Mouse (Mus musculus) Patski (cell line): ENCODE measurements around the gene Pdcd7. TPM values are rescaled to one million over a fixed set of nuclear protein-coding genes. Genes with fewer than 3 reads are reported as not detected.

Experiments
- ATAC-seq: fragments of 100-300 bp; one replicate; pipeline ENCODE4 v1.8.0; 2021
- CTCF ChIA-PET: fragments of 350-600 bp; sonication (Branson Sonifier 250); formaldehyde crosslinking; loops from one replicate; lab custom pipeline; 2022; ENCODE audit warnings: inconsistent platforms; lab: Charles Lee
- POLR2A ChIA-PET: fragments of 350-600 bp; sonication (Branson Sonifier 250); formaldehyde crosslinking; loops from one replicate; lab custom pipeline; 2022; ENCODE audit warnings: antibody characterized with exemption, inconsistent platforms; lab: Charles Lee
- DNase-seq: peaks from one replicate; pipeline ENCODE4 v3.0.0-alpha.2; 2011; ENCODE audit warnings: low read depth, low spot score
- H3K27me3 ChIP-seq: fragments of 371-371 bp; one replicate; pipeline ENCODE4 v1.5.1; 2021
- CTCF ChIP-seq: fragments of 100-300 bp; IDR thresholded peaks from one replicate; pipeline ENCODE4 v1.5.1; 2021
- in situ Hi-C: fragments of 300-500 bp; cut with MboI; formaldehyde crosslinking; loops from 3 replicates; pipeline ENCODE4 v1.11.1; 2018; ENCODE audit warnings: low pct_unique_long_range_greater_than_20kb, mixed read lengths
- polyA plus RNA-seq: library from polyadenylated mRNA; unstranded; gene quantifications from one replicate; pipeline ENCODE4 v1.2.3, GENCODE M21; 2021

Pdcd7 gene
- polyA plus RNA-seq, 1 experiment from 2014 or later = 16.7 TPM

- ChIA-PET CTCF (no interaction called here), POLR2A (no interaction called here)
- no peak for DNase-seq
- in situ Hi-C loops = no loop called here
- TF ChIP-seq CTCF = no peak
- no peaks in the 10 kb centered on the region for H3K27me3 ChIP-seq
- ATAC-seq = no peak
Observed at GRCm38 (mm10) chr9:65381017-65381590, 35.2 kb downstream of the Pdcd7 start.

- ATAC-seq = no peak
- CTCF ChIA-PET = interaction anchor here (0.6 to 2.9 kb wide), 4 partner anchors 8 to 223 kb away, joined by 3 to 12 read pairs (median 5); no protein-coding TSS in a partner anchor
- no peaks in the 10 kb centered on the region for H3K27me3 ChIP-seq
- POLR2A ChIA-PET = no interaction called here
- in situ Hi-C loops = no loop called here
- DNase-seq = no peak
- TF ChIP-seq CTCF = no peak
Observed at GRCm38 (mm10) chr9:65382031-65382750, 36.3 kb downstream of the Pdcd7 start.

- no peaks in the 10 kb centered on the region for H3K27me3 ChIP-seq
- ChIA-PET CTCF (interaction anchor here (0.6 to 2.9 kb wide), 4 partner anchors 9 to 222 kb away, joined by 3 to 12 read pairs (median 5); no protein-coding TSS in a partner anchor), POLR2A (no interaction called here)
- TF ChIP-seq CTCF = no peak
- in situ Hi-C loops = no loop called here
- ATAC-seq = no peak
- DNase-seq = no peak
Observed at GRCm38 (mm10) chr9:65382751-65383097, 36.8 kb downstream of the Pdcd7 start.

GRCm38 (mm10) chr9:65384276-65384675, 38.4 kb downstream of the Pdcd7 start:
- no peaks in the 10 kb centered on the region for H3K27me3 ChIP-seq
- ATAC-seq = no peak
- CTCF ChIA-PET = interaction anchor here (1.1 to 2.9 kb wide), 2 partner anchors 10 to 51 kb away, joined by 3 to 12 read pairs; partner anchors contain the start of gene Mtfmt
- in situ Hi-C loops = no loop called here
- TF ChIP-seq CTCF = no peak
- DNase-seq = no peak
- POLR2A ChIA-PET = no interaction called here

- TF ChIP-seq CTCF = no peak
- ChIA-PET CTCF (no interaction called here), POLR2A (no interaction called here)
- in situ Hi-C loops = no loop called here
- DNase-seq = no peak
- H3K27me3 ChIP-seq = no peaks in the 10 kb centered on the region
- no peak for ATAC-seq
Observed at GRCm38 (mm10) chr9:65386373-65387140, 40.7 kb downstream of the Pdcd7 start.

- in situ Hi-C loops = loop anchor here (5.0 kb wide), 1 partner anchor 36 kb away; no protein-coding TSS in a partner anchor
- POLR2A ChIA-PET = no interaction called here
- H3K27me3 ChIP-seq = no peaks in the 10 kb centered on the region
- CTCF ChIA-PET = interaction anchor here (1.7 kb wide), 1 partner anchor 41 kb away, joined by 6 read pairs; no protein-coding TSS in a partner anchor
- DNase-seq (no peak), ATAC-seq (no peak)
- TF ChIP-seq CTCF = no peak
Observed at GRCm38 (mm10) chr9:65390752-65391612, 45.1 kb downstream of the Pdcd7 start.

- ATAC-seq (no peak), DNase-seq (no peak)
- ChIA-PET CTCF (no interaction called here), POLR2A (no interaction called here)
- in situ Hi-C loops = loop anchor here (5.0 kb wide), 1 partner anchor 36 kb away; no protein-coding TSS in a partner anchor
- H3K27me3 ChIP-seq = no peaks in the 10 kb centered on the region
- TF ChIP-seq CTCF = no peak
Observed at GRCm38 (mm10) chr9:65391613-65391964, 45.7 kb downstream of the Pdcd7 start, which contains the start of gene Kbtbd13. Kbtbd13 (minus strand) TSS chr9:65391652.

- no peak for DNase-seq
- POLR2A ChIA-PET = no interaction called here
- TF ChIP-seq CTCF = peak; percentile 87
- in situ Hi-C loops = loop anchor here (5.0 kb wide), 1 partner anchor 34 kb away; no protein-coding TSS in a partner anchor
- no peak for ATAC-seq
- no peaks in the 10 kb centered on the region for H3K27me3 ChIP-seq
- CTCF ChIA-PET = interaction anchor here (1.0 to 3.4 kb wide), 5 partner anchors 10 to 40 kb away, joined by 3 to 13 read pairs (median 4); no protein-coding TSS in a partner anchor
Observed at GRCm38 (mm10) chr9:65392638-65393364, 46.9 kb downstream of the Pdcd7 start.

- ATAC-seq = no peak
- DNase-seq = no peak
- TF ChIP-seq CTCF = no peak
- no peaks in the 10 kb centered on the region for H3K27me3 ChIP-seq
- POLR2A ChIA-PET = no interaction called here
- in situ Hi-C loops = loop anchor here (5.0 kb wide), 1 partner anchor 34 kb away; no protein-coding TSS in a partner anchor
- CTCF ChIA-PET = interaction anchor here (1.0 to 3.4 kb wide), 5 partner anchors 11 to 39 kb away, joined by 3 to 13 read pairs (median 4); no protein-coding TSS in a partner anchor
Observed at GRCm38 (mm10) chr9:65393606-65394005, 47.7 kb downstream of the Pdcd7 start.
